Mouse (Mus musculus) lung, embryonic 14.5 days (tissue): ENCODE results near the gene Rrp12. TPM values are rescaled to one million over a fixed set of nuclear protein-coding genes. Genes with fewer than 3 reads are reported as not detected.
A peak's percentile ranks its signal among the peaks of the same experiment; 100 is the strongest.
"Not testable (repeated sequence)": the region's sequence is repeated elsewhere in the genome, so short reads cannot be mapped to it uniquely, and the experiment has no call there.

Experiments
- ATAC-seq: fragments of 200-750 bp; cut with Nextera tagmentation; 2 replicates; pipeline ENCODE4 v1.8.0; 2017; ENCODE audit warnings: mild to moderate bottlenecking, moderate TSS enrichment, moderate library complexity; ENCODE audit not compliant: insufficient read depth
- DNase-seq: peaks from one replicate; pipeline ENCODE4 v3.0.0-alpha.2; 2015
- H3K27ac ChIP-seq: fragments of 300-500 bp; sonication (generic); 2 replicates; pipeline ENCODE4 v1.5.1; 2014; ENCODE audit warnings: low read depth, mild to moderate bottlenecking, moderate library complexity
- H3K27me3 ChIP-seq: fragments of 300-500 bp; sonication (generic); 2 replicates; pipeline ENCODE4 v1.6.1; 2014; ENCODE audit warnings: low read length, control low read depth; ENCODE audit not compliant: insufficient read depth
- H3K36me3 ChIP-seq: fragments of 300-500 bp; sonication (generic); 2 replicates; pipeline ENCODE4 v1.6.1; 2014; ENCODE audit warnings: control low read depth; ENCODE audit not compliant: insufficient read depth
- H3K4me1 ChIP-seq: fragments of 300-500 bp; sonication (generic); 2 replicates; pipeline ENCODE4 v1.6.1; 2014; ENCODE audit warnings: antibody characterized with exemption, control low read depth; ENCODE audit not compliant: insufficient read depth
- H3K4me2 ChIP-seq: fragments of 300-500 bp; sonication (generic); 2 replicates; pipeline ENCODE4 v1.6.1; 2014; ENCODE audit warnings: mild to moderate bottlenecking
- H3K4me3 ChIP-seq: fragments of 300-500 bp; sonication (generic); 2 replicates; pipeline ENCODE4 v1.5.1; 2014; ENCODE audit warnings: low read depth, low read length
- H3K9ac ChIP-seq: fragments of 300-500 bp; sonication (generic); 2 replicates; pipeline ENCODE4 v1.6.1; 2014
- H3K9me3 ChIP-seq: fragments of 300-500 bp; sonication (generic); 2 replicates; pipeline ENCODE4 v1.6.1; 2016; ENCODE audit warnings: low read depth, low read length, control low read depth
- CTCF ChIP-seq: IDR thresholded peaks from 2 replicates; pipeline ENCODE4 v1.5.1; 2016; ENCODE audit warnings: antibody characterized with exemption, low read depth
- WGBS: fragments of 180-500 bp; shearing (Covaris S2); extraction: QIAGEN DNeasy Blood & Tissue Kit; methylation state at CpG from one replicate; pipeline ENCODE4 v1.1.7; 2014; 5-methylcytosine and 5-hydroxymethylcytosine counted together
- polyA plus RNA-seq: library from polyadenylated mRNA; unstranded; fragments of >200 nt; fragmentation: Nextera tagmentation; extraction: Ambion mirVana; gene quantifications from 2 replicates; pipeline ENCODE4 v1.2.1, GENCODE M21; 2014

The Rrp12 gene
- polyA plus RNA-seq, 1 experiment from 2014 or later = 15.6 TPM

- DNase-seq (no peak), ATAC-seq (no peak)
- Histone ChIP-seq H3K27ac (no peak overlapping the region), H3K9me3 (no peaks in the 10 kb centered on the region), H3K4me3 (no peak overlapping the region), H3K36me3 (peaks cover 8% of the 10 kb centered on the region; the same call in 1 of the 2 replicates), H3K4me2 (no peak overlapping the region), H3K9ac (no peak overlapping the region), H3K27me3 (no peaks in the 10 kb centered on the region), H3K4me1 (no peaks in the 10 kb centered on the region)
- TF ChIP-seq CTCF = no peak
- 61% methylated on average over 3 of the region's 3 CpGs for WGBS
Observed at GRCm38 (mm10) chr19:41857816-41858310, 38.1 kb downstream of the Rrp12 start.

GRCm38 (mm10) chr19:41857086-41857762 lies 38.7 kb downstream of the Rrp12 start:
- Histone ChIP-seq H3K9me3 (no peaks in the 10 kb centered on the region), H3K4me2 (no peak overlapping the region), H3K4me3 (no peak overlapping the region), H3K9ac (no peak overlapping the region), H3K4me1 (no peaks in the 10 kb centered on the region), H3K36me3 (peaks cover 1% of the 10 kb centered on the region; the same call in 1 of the 2 replicates), H3K27ac (no peak overlapping the region), H3K27me3 (no peaks in the 10 kb centered on the region)
- no peak for TF ChIP-seq CTCF
- 62% methylated on average over 5 of the region's 5 CpGs for WGBS
- DNase-seq = no peak
- no peak for ATAC-seq

- WGBS = 82% methylated on average over 4 of the region's 4 CpGs
- H3K27me3 ChIP-seq = no peaks in the 10 kb centered on the region
- DNase-seq = no peak
- no peaks in the 10 kb centered on the region for H3K36me3 ChIP-seq
- ATAC-seq = no peak
- H3K27ac ChIP-seq = no peak overlapping the region
- H3K9me3 ChIP-seq = no peaks in the 10 kb centered on the region
- H3K4me3 ChIP-seq = no peak overlapping the region
- H3K9ac ChIP-seq = no peak overlapping the region
- TF ChIP-seq CTCF = no peak
- no peak overlapping the region for H3K4me2 ChIP-seq
- no peaks in the 10 kb centered on the region for H3K4me1 ChIP-seq
Observed at GRCm38 (mm10) chr19:41852423-41852822, 43.5 kb downstream of the Rrp12 start.

GRCm38 (mm10) chr19:41850719-41851543 lies 45.0 kb downstream of the Rrp12 start:
- DNase-seq (no peak), ATAC-seq (no peak)
- H3K27ac ChIP-seq = 0 out of 2 replicates have a peak overlapping the region, but pooled peaks have one; percentile 22
- H3K9ac ChIP-seq = no peak overlapping the region
- H3K4me1 ChIP-seq = peaks cover 6% of the 10 kb centered on the region; the same call in 1 of the 2 replicates
- no peak for TF ChIP-seq CTCF
- no peaks in the 10 kb centered on the region for H3K36me3 ChIP-seq
- no peak overlapping the region for H3K4me2 ChIP-seq
- H3K27me3 ChIP-seq = peaks cover 5% of the 10 kb centered on the region; the same call in 1 of the 2 replicates
- no peak overlapping the region for H3K4me3 ChIP-seq
- H3K9me3 ChIP-seq = no peaks in the 10 kb centered on the region
- 29% methylated on average over 14 of the region's 14 CpGs for WGBS

GRCm38 (mm10) chr19:41850021-41850718 lies 45.8 kb downstream of the Rrp12 start:
- peaks cover 6% of the 10 kb centered on the region; the same call in 1 of the 2 replicates for H3K4me1 ChIP-seq
- no peak overlapping the region for H3K9ac ChIP-seq
- WGBS = 28% methylated on average over 6 of the region's 6 CpGs
- no peak overlapping the region for H3K4me2 ChIP-seq
- H3K27me3 ChIP-seq = peaks cover 8% of the 10 kb centered on the region; the same call in 1 of the 2 replicates
- no peak for TF ChIP-seq CTCF
- no peak overlapping the region for H3K4me3 ChIP-seq
- no peak overlapping the region for H3K27ac ChIP-seq
- H3K36me3 ChIP-seq = no peaks in the 10 kb centered on the region
- H3K9me3 ChIP-seq = no peaks in the 10 kb centered on the region
- DNase-seq (no peak), ATAC-seq (no peak)

GRCm38 (mm10) chr19:41847992-41848851 lies 47.8 kb downstream of the Rrp12 start, which contains the start of gene Frat2:
Gene Frat2 (minus strand): TSS chr19:41848132.
- WGBS = under 1% methylated on average over 72 of the region's 72 CpGs
- Histone ChIP-seq H3K4me2 (peak within 1 kb of the TSS; percentile 99), H3K36me3 (no peaks in the 10 kb centered on the region), H3K4me1 (peaks cover 6% of the 10 kb centered on the region; the same call in 1 of the 2 replicates), H3K9ac (peak within 1 kb of the TSS; percentile 65), H3K27ac (peak within 1 kb of the TSS; percentile 82), H3K9me3 (no peaks in the 10 kb centered on the region), H3K4me3 (peak within 1 kb of the TSS; percentile 65), H3K27me3 (peaks cover 8% of the 10 kb centered on the region; the same call in 1 of the 2 replicates)
- peak; percentile 93 for DNase-seq
- TF ChIP-seq CTCF = no peak
- ATAC-seq = peak; percentile 97

GRCm38 (mm10) chr19:41847614-41847991 lies 48.4 kb downstream of the Rrp12 start:
- Histone ChIP-seq H3K9ac (peak overlapping the region; percentile 65), H3K4me3 (peak overlapping the region; percentile 65), H3K27ac (peak overlapping the region; percentile 82), H3K4me2 (peak overlapping the region; percentile 99)
- not testable (repeated sequence) for H3K9me3 ChIP-seq, H3K27me3 ChIP-seq, H3K4me1 ChIP-seq, H3K36me3 ChIP-seq
- under 1% methylated on average over 53 of the region's 53 CpGs for WGBS
- DNase-seq (peak; percentile 68), ATAC-seq (peak; percentile 48)
